Mouse (Mus musculus) cerebellum, adult 9-10 months (tissue): ENCODE measurements around the gene Sec14l3.
"Not testable (repeated sequence)": the region's sequence is repeated elsewhere in the genome, so short reads cannot be mapped to it uniquely, and the experiment has no call there.

ENCODE experiments used
- DNase-seq: peaks from one replicate; pipeline ENCODE4 v3.0.0; 2022

Sec14l3 gene

GRCm38 (mm10) chr11:4104989-4105388 lies 40.3 kb downstream of the Sec14l3 start:
- DNase-seq: no peak

GRCm38 (mm10) chr11:4105444-4105843 lies 40.8 kb downstream of the Sec14l3 start:
- DNase-seq: no peak

DNA sequence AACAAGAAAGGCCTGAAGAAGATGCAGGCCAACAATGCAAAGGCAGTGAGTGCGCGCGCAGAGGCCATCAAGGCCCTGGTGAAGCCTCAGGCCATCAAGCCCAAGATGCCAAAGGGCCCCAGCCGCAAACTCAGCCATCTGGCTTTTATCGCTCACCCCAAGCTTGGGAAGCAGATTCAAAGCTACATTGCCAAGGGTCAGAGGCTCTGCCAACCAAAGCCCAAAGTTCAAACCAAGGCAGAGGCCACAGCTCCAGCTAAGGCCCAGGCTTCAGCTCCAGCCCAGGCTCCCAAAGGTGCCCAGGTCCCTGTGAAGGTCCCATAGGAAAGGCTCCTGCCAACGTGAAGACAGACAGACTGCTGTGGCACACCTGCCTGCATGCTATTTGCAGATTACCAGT lies 43.3 kb downstream of the Sec14l3 start:
- DNase-seq: not testable (repeated sequence)

GRCm38 (mm10) chr11:4108691-4109090 lies 44.0 kb downstream of the Sec14l3 start:
- no peak for DNase-seq

DNA sequence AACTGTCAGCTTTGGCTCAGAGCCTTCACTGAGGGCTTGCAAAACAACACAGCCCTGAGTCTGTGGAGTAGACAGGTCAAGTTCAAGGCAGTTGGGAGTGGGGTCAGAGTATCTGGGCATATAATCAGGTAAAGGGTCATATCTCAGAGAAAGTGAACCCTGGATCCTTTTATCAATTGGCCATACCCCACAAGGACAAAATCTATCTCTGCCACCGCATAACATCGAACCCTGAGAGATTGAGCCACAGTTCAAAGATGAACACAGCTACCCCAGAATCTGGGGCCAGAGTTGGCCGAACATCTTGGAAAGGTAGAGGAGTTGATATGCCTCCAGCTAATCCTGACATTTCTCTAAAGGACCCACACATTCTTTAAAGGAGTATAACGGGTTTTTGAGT lies 47.4 kb downstream of the Sec14l3 start:
- DNase-seq: no peak

DNA sequence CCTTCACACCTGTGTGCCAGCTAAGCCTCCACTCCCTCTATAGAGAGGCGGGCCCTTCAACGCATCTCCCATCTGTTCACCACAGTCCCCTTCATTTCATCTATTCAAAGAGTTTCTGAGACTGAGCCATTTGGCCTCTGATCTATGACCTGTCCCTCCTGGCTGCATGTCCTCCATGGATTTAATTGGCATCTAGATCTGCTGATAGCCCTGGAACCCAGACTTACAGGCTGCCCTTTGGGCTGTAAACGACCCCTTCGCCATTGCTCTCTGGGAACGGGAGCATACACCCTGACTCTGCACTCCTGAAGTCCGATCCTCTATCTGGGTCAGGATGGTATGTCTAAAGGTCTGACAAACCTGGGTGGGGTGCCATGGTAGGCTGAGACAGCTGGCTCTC lies 48.2 kb downstream of the Sec14l3 start:
- no peak for DNase-seq

DNA sequence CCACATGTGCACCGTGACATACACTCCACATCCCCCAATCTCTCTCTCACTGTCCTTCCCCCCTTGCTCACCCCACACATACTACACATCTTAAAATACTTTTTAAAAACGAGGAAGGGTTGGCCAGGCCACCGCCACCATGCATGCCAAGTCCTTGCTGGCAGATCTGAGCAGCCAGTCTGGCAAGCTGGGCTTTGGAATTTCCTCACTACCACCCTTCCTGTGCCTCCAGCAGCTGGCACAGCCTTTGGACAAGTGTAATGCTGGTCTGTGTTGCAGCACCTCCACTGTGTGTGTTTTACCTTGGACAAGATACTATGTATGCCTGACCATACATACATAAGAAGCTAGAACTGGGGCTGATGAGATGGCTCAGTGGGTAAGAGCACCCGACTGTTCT lies 48.9 kb downstream of the Sec14l3 start:
- DNase-seq: no peak

DNA sequence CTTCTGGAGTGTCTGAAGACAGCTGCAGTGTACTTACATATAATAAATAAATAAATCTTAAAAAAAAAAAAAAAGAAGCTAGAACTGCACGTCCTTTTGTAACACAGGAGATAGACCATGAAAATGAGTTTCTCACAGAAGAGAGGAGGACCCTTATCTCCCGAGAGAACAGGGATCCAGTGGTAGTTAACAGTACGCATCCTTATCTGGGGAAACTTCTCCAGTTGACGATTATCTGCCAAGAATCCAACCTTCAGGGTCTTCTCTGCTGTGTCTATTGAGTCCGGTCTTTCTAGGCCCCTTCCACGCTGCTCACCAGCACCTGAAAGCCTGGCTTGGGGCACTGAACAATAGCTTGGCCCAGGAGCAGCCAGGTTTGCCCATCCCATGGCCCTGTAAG lies 49.3 kb downstream of the Sec14l3 start:
- DNase-seq: no peak

- DNase-seq: not testable (repeated sequence)
These were observed 49.9 kb downstream of the Sec14l3 start for GRCm38 (mm10) chr11:4114541-4114940.

GRCm38 (mm10) chr11:4115407-4115806 lies 50.8 kb downstream of the Sec14l3 start:
- DNase-seq: no peak

DNA sequence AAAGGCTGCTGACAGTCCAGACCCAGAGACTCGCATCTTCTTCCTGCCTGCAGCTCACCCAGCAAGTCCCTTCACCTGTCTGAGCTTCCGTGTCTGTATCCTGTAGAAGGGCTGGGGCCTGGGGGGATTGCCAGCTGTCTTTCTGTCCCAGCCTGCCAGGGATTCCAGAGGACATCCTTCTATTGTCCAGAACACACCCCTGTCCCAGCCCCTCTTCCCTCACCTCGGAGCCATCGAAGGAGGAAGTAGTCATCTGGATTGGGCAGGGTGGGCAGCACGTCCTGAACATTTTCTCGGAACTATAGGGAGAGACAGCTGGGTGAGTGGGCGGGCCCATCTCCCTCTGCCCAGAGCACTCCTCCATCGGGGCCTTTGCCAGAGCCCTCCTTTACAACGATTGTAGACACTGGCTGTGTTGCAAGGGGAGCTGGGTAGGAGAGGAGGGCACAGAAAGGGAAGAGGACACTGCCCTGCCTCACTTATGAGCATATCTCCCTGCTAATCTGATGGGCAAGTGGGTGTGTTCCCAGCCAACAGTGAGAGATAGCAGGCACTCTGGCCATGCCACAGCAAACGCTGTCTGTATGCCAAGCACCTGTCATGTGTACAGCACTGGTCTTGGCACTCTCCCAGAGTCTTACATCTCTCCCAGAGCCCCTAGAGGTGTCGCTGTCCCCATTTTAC lies 52.0 kb downstream of the Sec14l3 start:
- DNase-seq: no peak

GRCm38 (mm10) chr11:4117372-4118071 lies 52.9 kb downstream of the Sec14l3 start:
- DNase-seq: no peak

- DNase-seq: peak; percentile 86
These were observed 53.7 kb downstream of the Sec14l3 start for GRCm38 (mm10) chr11:4118081-4118921.

DNA sequence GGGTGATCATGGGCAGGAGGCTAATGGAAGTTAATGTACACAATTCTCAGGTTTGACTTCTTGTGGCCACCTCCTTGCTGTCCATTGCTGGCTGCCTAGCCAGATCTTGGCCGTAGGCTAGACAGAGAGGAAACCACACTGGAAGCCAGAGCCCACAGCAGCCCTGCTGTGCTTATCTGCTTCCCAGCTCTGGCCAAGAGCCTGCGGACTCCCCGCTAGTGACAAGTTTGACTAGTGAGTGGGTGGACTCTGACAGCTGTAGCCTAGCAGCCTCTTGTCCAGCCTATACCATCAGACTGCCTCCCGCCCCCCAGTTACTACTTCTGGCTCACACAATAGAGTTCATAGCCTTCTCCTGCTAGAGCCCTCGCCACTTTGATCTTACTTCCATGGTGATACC lies 55.0 kb downstream of the Sec14l3 start:
- DNase-seq: no peak

GRCm38 (mm10) chr11:4121691-4122090 lies 57.0 kb downstream of the Sec14l3 start:
- no peak for DNase-seq

GRCm38 (mm10) chr11:4122226-4122625 lies 57.6 kb downstream of the Sec14l3 start:
- no peak for DNase-seq

- no peak for DNase-seq
These were observed 58.3 kb downstream of the Sec14l3 start, which contains the start of gene Sec14l2 for GRCm38 (mm10) chr11:4122742-4123579. Sec14l2 (minus strand) TSS chr11:4123415.

DNA sequence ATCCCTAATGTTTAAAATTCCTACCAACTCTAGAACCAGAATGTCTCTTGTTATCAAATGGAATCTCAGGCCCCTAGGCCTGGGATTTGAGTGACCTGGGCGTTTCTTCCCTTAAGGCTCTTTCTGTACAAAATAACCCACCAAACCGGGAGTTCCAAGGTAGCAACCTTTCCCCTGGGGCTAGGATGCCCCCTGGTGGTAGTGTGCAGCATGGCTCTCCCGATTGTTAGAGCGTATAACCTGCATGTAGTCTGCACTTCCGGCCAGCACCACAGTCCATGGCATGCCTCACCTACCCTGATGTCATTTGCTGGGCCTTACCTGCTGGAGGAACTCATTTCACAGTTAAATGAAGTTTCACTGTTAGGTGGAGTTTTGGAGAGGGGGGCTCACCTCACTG lies 59.3 kb downstream of the Sec14l3 start:
- DNase-seq: no peak

- no peak for DNase-seq
These were observed 62.4 kb downstream of the Sec14l3 start for GRCm38 (mm10) chr11:4127059-4127458.
